Mouse (Mus musculus) kidney, adult 18-20 months (tissue): ENCODE results near the gene Gab1.

Experiments used
- DNase-seq: peaks from one replicate; pipeline ENCODE4 v3.0.0; 2021

The Gab1 gene

DNA sequence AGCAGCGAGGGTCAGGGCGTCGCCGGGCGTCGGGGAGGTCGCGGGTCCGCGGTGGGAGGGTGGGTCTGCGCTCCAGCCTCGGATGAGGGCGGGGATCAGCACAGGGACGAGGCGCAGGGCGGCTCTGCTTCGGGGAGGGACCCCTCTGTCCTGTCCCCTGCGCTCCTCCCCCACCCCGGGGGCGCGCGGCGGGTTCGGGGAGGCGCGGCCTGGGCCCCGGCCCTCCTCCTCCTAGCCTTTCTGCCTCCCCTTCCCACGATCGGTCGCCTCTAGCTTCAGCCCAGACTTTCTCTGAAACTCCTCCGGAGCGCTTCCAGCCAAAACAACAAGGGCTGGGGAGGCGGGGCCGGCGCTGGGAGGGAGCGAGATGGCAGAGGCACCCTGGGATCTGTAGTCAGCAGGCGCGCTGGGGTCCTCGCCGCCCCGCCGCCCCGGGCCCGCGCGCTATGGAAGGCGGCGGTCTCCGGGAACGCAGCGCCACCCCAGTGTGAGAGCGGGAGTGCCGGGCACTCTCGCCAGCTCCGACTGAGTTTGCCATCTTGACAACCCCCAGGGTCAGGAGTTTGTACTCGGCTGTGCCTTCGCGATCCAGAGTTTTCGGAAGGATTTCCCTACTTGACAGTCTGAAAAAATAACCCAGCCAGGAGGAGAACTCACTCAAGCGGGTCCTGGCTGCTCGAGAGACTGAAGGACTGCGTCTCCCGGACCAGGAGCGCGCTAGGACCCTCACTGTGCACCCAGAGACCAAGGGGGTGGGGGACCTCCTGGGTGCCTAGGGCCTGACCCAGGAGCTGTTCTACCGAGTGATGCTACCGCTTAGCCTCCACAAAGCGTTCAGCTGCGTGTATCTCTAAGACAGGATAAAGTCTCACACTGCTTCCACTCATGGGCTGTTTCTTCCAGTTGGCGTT, at the start of gene Gab1:
TSS of gene Gab1 (minus strand) at position 324 of the 911 bp plus-strand sequence.
- peak; percentile 93 for DNase-seq

DNA sequence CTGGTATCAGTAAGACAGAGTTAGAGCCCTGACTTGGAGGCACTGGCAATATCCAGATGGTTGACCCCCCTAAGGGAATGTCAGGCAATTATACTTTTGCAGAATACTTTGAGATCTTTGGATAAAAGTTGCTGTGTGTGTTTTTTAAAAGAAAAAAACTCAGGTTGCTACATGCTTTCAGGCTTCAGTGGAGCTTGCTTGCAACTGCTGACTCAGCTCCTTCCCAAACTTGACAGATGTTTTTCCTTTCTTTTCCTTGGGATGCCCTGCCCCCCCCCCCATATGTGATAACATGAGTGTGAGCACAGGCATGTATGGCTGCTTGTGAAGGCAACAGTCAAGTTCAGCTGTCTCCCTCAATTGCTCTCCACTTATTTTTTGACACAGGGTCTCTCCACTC, 48.5 kb upstream of the Gab1 start:
- DNase-seq, result no peak

GRCm38 (mm10) chr8:80923794-80924316, 43.5 kb upstream of the Gab1 start:
- no peak for DNase-seq

DNA sequence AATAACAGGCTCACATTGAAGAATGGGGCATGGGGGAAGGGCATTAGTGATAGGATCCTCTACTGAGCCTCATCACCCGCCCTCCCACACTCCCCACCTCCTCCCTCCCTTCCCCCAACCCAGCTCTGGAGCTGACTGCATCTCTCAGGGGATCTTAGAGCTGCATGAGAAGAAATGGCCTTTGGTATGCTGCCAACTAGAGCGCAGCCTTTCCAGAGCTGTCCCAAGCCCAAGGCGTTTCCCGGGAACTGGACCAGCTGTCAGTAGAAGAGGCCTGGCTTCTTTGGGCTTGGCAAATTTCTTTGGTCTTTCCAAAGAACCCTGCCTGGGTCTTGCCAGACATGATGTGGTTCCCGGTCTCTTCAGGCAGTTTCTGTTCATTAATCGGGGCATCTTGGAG, 42.3 kb upstream of the Gab1 start:
- peak; percentile 42 for DNase-seq

GRCm38 (mm10) chr8:80919130-80919529, 38.8 kb upstream of the Gab1 start:
- DNase-seq, result no peak

- no peak for DNase-seq
Measured at GRCm38 (mm10) chr8:80918531-80918930, 38.2 kb upstream of the Gab1 start.

DNA sequence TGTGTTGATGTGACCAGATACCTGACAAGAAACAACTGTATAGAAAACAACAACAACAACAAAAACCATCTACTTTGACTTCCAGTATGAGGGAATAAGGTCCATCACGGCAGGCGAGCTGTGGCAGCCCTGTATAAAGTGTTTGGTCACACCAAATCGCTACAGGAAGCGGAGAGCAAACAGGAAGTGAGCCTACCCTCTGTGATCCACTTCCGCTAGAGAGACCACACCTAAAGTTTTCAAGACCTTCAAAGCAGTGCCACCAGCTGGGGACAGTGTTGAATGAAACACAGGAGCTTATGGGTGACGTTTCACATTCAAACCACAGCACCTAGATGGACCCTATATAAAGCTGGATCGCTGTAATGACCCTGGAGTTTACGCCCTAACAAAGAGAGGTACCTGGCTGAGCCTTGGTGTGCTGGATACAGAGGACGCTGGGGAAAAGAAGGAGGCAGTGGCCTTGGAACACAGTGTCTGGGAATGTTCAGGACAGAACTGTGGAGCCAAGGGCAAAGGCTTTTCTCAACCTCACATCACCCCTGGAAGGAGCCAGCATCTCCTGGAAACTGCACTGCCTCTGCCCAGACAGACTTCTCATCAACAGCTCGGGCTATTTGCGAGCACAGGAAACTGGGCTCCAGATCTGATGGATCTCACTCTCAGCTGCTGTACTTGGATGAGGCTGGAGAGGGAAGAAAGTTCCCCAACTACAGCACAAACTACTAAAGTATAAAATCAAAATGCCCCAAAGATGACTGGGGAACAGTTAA, 36.3 kb upstream of the Gab1 start:
- DNase-seq, result no peak

- no peak for DNase-seq
Measured at GRCm38 (mm10) chr8:80913016-80913748, 32.9 kb upstream of the Gab1 start.

DNA sequence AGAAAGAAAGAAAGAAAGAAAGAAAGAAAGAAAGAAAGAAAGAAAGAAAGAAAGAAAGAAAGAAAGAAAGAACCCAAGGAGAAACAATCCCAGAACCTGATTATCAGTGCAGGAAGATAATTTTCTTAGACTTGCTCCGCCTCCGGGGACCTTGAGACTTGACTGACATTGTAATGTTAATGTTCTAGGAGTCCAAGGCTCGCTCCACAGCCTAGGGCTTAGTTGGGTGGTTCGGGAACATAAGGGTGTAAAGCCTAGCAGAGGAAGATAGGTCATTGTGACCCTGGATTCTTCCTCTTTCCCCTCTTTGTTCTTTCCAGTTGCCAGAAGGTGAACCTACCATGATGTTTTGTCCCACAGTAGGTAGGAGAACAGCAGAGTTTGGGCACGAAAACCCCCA, 31.1 kb upstream of the Gab1 start:
- DNase-seq, result no peak

DNA sequence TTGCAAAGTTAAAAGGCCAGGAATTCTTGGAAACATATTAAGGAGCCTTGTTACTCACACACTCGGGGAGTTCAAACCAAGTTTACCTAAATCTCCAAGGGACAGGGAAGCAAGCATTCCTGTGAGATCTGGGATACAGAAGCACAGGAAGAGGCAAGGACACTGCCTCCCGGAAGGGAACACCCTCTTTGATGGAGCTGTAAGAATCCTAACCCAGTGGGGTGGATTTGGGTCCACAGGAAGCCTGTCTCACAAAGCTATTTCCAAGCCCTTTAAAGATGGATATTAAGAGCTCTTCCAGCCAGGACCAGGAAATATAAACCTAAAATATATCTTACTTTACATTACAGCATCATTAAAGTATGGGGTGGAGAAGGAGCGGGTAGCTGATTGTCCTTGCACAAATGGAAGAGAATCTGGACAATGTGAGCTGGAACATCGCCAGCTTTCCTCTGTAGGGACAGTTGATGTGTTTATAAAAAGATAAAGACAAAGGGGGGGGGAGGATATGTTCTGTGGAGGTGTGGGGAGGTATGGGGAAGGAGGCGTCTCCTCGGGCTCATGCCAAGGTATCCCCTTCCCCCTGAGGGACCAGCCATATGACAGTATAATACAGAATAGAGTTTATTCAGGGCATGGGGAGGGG, 28.1 kb upstream of the Gab1 start:
- DNase-seq, result peak; percentile 9

GRCm38 (mm10) chr8:80902354-80902753, 22.0 kb upstream of the Gab1 start:
- DNase-seq, result no peak

DNA sequence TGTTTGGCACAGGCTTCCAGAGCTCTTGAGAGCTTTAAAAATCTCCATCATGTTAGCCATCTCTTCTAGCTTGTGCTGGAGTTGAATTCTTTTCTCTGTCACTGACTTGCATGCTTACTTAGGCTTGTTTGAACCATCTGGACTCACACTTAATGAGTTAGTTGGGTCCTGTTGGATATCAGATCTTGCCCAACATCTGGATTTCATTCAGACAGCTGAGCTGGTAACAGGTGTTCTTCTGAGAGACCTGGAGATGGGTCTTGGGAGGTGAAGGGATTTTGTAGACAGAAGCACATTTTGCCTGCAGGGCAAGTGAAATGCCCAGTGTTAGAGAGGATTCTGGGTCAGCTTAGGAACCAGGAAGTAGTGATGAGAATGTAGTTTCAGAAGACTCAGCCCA, 19.0 kb upstream of the Gab1 start:
- DNase-seq, result no peak

DNA sequence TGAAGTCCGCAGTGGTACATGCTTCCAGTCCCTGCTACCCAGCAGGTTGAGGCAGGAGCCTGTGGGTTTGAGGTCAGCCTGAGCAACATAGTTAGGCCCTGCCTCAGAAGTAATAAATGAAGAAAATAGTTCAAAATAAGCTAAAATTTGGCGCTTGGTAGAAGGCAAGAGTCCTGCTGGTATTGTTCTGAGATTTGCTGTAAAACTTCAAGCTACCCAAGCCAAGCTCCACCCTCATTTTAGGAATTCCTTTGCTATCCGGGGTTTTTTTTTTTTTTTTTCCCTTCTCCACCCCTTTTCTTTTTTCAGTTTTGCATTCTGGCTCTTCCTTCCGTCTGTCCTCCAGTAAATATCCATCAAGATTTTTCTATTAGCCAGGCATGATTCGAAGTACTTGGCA, 15.7 kb upstream of the Gab1 start:
- no peak for DNase-seq

DNA sequence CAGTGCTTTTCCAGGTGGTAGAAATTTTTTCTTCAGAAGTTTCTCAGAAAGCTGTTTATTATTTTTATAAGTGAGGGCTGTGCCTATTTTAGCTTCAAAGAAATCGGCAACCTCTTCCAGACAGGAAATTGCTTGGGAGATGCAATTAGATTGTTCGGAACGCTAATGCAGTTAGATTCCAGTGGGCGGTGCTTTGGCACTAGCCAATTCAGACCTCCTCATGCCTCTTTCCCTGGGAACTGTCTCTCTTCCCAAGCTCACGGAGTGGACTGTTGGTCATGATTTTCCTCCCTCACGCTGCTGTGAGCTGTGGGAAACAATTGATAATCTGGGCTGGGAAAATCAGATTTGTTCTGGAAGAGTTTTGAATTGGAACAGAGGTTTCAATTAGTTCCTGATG, 15.1 kb upstream of the Gab1 start:
- peak; percentile 11 for DNase-seq

- DNase-seq, result no peak
Measured at GRCm38 (mm10) chr8:80894528-80894927, 14.2 kb upstream of the Gab1 start.

DNA sequence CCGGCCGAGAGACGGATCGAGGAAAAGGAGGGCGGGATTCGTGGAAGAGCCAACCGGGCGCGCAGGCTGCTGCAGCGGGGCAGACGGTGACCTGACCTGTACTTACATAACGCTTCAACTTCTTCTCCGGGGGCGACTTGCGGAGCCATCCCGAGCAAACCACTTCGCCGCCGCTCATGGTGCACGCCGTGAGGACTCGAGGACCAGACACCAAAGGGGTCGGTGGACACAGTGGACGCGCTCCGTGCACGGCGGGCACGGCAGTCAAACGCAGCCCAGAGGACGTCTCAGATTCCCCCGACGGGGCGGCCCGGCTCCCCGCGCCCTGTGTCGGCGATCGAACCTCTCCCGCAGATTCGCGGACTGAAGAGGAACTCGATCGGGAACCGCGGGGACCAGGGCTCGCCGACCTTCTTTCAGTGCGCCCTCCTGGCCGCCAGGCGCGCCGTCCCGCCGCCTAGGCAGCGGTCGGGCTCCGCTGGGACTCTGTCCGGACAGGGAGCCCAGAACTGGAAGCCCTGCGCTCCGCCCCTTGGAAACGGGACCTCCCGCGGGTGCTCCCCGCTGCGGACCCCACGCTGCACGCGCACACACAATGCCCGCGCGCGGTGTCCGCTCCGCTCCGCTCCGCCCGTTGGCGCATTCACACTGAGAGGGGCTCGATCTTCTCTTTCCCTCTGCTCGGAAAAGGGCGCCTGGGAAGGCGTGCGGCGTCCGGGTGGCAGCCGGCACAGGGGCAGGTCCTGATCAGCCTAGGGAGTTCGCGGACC, 708 bp downstream of the Gab1 start:
- peak; percentile 81 for DNase-seq

DNA sequence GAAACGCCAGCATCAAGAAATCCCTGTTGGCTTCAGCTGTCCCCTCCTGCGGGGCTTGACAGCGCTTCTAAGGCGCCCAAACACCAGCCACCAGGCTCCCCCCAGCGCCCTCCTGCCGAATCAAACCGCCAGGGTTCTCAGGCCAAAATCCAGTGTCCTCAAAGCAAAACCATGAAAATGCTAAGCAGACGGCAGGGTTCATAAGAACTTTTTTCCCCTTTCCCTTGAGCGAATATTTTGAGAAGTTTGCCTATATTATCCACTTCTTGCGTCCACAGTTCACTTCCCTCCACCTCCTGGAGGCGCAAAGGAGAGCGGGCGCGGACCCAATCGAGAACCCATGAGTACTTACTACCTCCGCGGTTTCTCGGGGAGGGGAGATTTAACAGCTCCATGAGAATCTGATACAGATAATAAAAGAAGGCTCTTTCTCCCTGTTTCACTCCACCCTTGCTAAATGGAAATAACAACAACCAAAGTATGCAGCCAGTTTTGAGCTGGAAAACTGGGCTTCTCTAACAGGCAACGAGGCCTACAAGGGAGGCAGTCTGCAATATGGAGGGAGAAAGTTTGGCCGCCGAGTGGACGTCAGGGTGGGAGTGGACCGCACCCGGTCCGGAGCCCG, 1.4 kb downstream of the Gab1 start:
- DNase-seq, result peak; percentile 76

GRCm38 (mm10) chr8:80878146-80878545, 2.2 kb downstream of the Gab1 start:
- DNase-seq, result no peak

- no peak for DNase-seq
Measured at GRCm38 (mm10) chr8:80875537-80875936, 4.8 kb downstream of the Gab1 start.

DNA sequence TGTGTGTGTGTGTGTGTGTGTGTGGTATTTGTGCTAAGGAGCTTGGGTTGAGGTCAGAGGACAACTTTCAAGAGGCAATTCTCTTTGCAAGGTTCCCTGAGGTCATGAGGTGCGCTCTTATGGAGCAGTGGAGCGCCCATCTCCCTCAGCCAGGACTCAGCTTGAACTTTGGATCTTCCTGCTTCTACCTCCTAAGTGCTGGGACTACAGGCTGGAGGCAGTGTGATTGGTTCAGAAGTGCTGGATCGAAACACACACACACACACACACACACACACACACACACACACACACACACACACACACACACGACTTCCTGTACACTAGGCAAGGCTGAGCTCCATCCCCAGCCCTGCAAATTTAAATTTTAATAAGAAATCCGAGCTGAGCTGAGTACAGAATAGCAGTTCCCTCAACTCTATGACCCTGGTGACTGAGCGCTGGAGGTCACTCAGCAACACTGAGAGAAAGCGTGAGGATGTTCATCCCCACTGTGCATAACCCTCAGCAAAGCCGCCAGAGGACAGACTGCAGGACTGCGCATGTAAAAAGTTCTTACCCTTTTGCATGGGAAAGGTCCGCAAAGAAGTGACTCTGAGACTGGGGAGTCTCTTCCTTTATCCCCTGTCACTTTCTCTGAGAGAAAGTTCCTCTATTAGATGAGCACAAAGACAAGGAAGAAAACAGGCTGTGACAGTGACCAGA, 6.4 kb downstream of the Gab1 start:
- peak; percentile 58 for DNase-seq

DNA sequence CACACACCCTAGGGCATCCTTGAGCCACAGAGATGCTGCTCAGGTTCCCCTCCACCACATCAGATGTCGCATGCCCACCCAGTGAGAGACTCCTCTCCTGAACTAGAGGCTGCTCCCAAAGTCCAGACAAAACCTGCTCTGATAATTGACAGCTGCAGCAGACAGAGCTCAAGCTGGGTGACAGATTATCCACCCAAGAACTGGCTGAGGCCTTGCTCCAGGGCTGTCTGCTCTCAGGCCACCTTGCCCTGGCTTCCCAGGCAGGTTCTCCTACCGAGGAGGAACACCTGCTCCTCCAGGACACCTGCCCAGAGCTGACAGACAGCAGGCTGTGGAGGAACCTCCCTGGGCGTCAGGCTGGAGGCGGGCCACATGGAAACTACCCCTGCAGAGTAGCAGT, 7.6 kb downstream of the Gab1 start:
- no peak for DNase-seq
